Mouse (Mus musculus) brain, embryonic 14.5 days (tissue): ENCODE measurements around the gene Gm20481.

ENCODE experiments used
- CTCF ChIP-seq: fragments of 200-500 bp; IDR thresholded peaks from 2 replicates; pipeline ENCODE4 v1.5.1; 2012; ENCODE audit warnings: inconsistent platforms, mild to moderate bottlenecking, moderate library complexity, borderline replicate concordance; ENCODE audit not compliant: insufficient read depth, insufficient read length; ENCODE audit errors: extremely low read depth
- POLR2A ChIP-seq: fragments of 200-500 bp; IDR thresholded peaks from 2 replicates; pipeline ENCODE4 v1.6.1; 2012; ENCODE audit warnings: mild to moderate bottlenecking, inconsistent platforms, borderline replicate concordance; ENCODE audit not compliant: poor library complexity, insufficient read depth, insufficient read length, severe bottlenecking; ENCODE audit errors: extremely low read depth

- no peak for TF ChIP-seq CTCF
- TF ChIP-seq POLR2A, result no peak
Observed at GRCm38 (mm10) chr17:35013221-35013620, 43.5 kb downstream of the Gm20481 start.
